Comparison of ENCODE assay signal across 24 mouse cellular contexts in genomic region chr14:55838312-55838711, GRCm38 (mm10). TPM values are rescaled to one million over a fixed set of nuclear protein-coding genes. Genes with fewer than 3 reads are reported as not detected.
A peak's percentile ranks its signal among the peaks of the same experiment; 100 is the strongest.
DNase-seq lines count a peak whose midpoint lies in the region; ATAC-seq and TF ChIP-seq lines count a peak whose summit lies in the region.
"Had no signal": no experiment of that assay in that cellular context is flagged by ENCODE, and none has a peak within 500 bp of the region (broad histone marks: within the 10 kb centered on the region; RNA-seq: fewer than 3 reads in every experiment).

No protein-coding gene starts in this region.

- H3K4me3 ChIP-seq in liver, adult 2 months (ENCODE audit: insufficient read depth, low read depth, low read length), result no peak overlapping the region
- H3K4me3 ChIP-seq in liver, embryonic 15.5 days (replicated peaks), result no peak overlapping the region
- H3K4me3 ChIP-seq in liver, embryonic 12.5 days, result no peak overlapping the region
- H3K4me3 ChIP-seq in liver, embryonic 16.5 days (ENCODE audit: low read depth, low read length), result no peak overlapping the region
- H3K4me3 ChIP-seq in liver, embryonic 11.5 days (ENCODE audit: low read depth, low read length), result no peak overlapping the region
- no peak overlapping the region for H3K4me3 ChIP-seq in liver, postnatal 0 days (ENCODE audit: low read depth, low read length)

- TF ChIP-seq CTCF in liver, adult 2 months (IDR thresholded peaks at IDR 0.05; ENCODE audit: low read depth, low read length), result no peak
- TF ChIP-seq CTCF in liver, postnatal 0 days (IDR thresholded peaks at IDR 0.05; ENCODE audit: low read depth), result no peak

- 0 out of 2 replicates have a peak, but pooled peaks have one; percentile 28 for ATAC-seq in liver, embryonic 15.5 days (ENCODE audit: insufficient read depth)
- no peak for ATAC-seq in liver, embryonic 12.5 days
- ATAC-seq in liver, embryonic 16.5 days (ENCODE audit: low read depth), result 0 out of 2 replicates have a peak, but pooled peaks have one; percentile 50
- ATAC-seq in liver, embryonic 11.5 days (replicated peaks; ENCODE audit: low FRiP score), result no peak
- peak; percentile 91 for ATAC-seq in liver, postnatal 0 days
- ATAC-seq: activated CD4-positive, CD25-positive, alpha-beta regulatory T cell, adult 4 months; CD4-positive, CD25-positive, alpha-beta regulatory T cell, adult 4 months; Patski had no signal

- WGBS in liver, adult 2 months, result 35% methylated on average over 5 of the region's 5 CpGs
- 62% methylated on average over 5 of the region's 5 CpGs for WGBS in liver, embryonic 15.5 days (ENCODE audit: insufficient replicate concordance)
- WGBS in liver, embryonic 12.5 days (ENCODE audit: insufficient replicate concordance), result 67% methylated on average over 5 of the region's 5 CpGs
- WGBS in liver, embryonic 16.5 days (ENCODE audit: insufficient replicate concordance), result 66% methylated on average over 5 of the region's 5 CpGs
- 80% methylated on average over 5 of the region's 5 CpGs for WGBS in liver, embryonic 11.5 days
- 66% methylated on average over 5 of the region's 5 CpGs for WGBS in liver, postnatal 0 days (ENCODE audit: insufficient replicate concordance)

- no peak overlapping the region for H3K27ac ChIP-seq in liver, adult 2 months (replicated peaks; ENCODE audit: insufficient read depth, low read depth, low read length)
- no peak overlapping the region for H3K27ac ChIP-seq in liver, embryonic 15.5 days (replicated peaks)
- H3K27ac ChIP-seq in liver, embryonic 12.5 days, result no peak overlapping the region
- H3K27ac ChIP-seq in liver, embryonic 16.5 days (ENCODE audit: low read length), result no peak overlapping the region
- no peak overlapping the region for H3K27ac ChIP-seq in liver, embryonic 11.5 days (ENCODE audit: low read depth, low read length)
- H3K27ac ChIP-seq in liver, postnatal 0 days (ENCODE audit: low read depth), result no peak overlapping the region

- H3K9me3 ChIP-seq in liver, embryonic 15.5 days (replicated peaks), result no peaks in the 10 kb centered on the region
- H3K9me3 ChIP-seq in liver, embryonic 12.5 days (replicated peaks), result no peaks in the 10 kb centered on the region
- no peaks in the 10 kb centered on the region for H3K9me3 ChIP-seq in liver, embryonic 16.5 days (replicated peaks; ENCODE audit: control insufficient read depth, low read length)
- H3K9me3 ChIP-seq in liver, embryonic 11.5 days (ENCODE audit: control insufficient read depth, low read length), result no peaks in the 10 kb centered on the region
- H3K9me3 ChIP-seq in liver, postnatal 0 days (ENCODE audit: low read length), result no peaks in the 10 kb centered on the region
- H3K9me3 ChIP-seq: G1E had no signal

- no peaks in the 10 kb centered on the region for H3K27me3 ChIP-seq in liver, adult 2 months (ENCODE audit: control insufficient read depth, insufficient read depth, low read length)
- no peaks in the 10 kb centered on the region for H3K27me3 ChIP-seq in liver, embryonic 15.5 days
- peaks cover 7% of the 10 kb centered on the region; the same call in 1 of the 2 replicates for H3K27me3 ChIP-seq in liver, embryonic 12.5 days (replicated peaks)
- no peaks in the 10 kb centered on the region for H3K27me3 ChIP-seq in liver, embryonic 16.5 days (ENCODE audit: control insufficient read depth, insufficient read depth, low read depth, low read length)
- no peaks in the 10 kb centered on the region for H3K27me3 ChIP-seq in liver, embryonic 11.5 days (replicated peaks; ENCODE audit: control insufficient read depth, insufficient read depth, low read length)
- H3K27me3 ChIP-seq in liver, postnatal 0 days (ENCODE audit: insufficient read depth, low read length), result no peaks in the 10 kb centered on the region
- H3K27me3 ChIP-seq: CH12.LX had no signal

- H3K4me1 ChIP-seq in liver, adult 2 months (ENCODE audit: control insufficient read depth, insufficient read depth, low read length), result no peaks in the 10 kb centered on the region
- H3K4me1 ChIP-seq in liver, embryonic 15.5 days (replicated peaks), result no peaks in the 10 kb centered on the region; the same call in 1 of the 2 replicates
- H3K4me1 ChIP-seq in liver, embryonic 12.5 days, result no peaks in the 10 kb centered on the region
- H3K4me1 ChIP-seq in liver, embryonic 16.5 days (ENCODE audit: control insufficient read depth, low read depth, low read length), result no peaks in the 10 kb centered on the region
- H3K4me1 ChIP-seq in liver, embryonic 11.5 days (replicated peaks; ENCODE audit: control insufficient read depth, insufficient read depth, low read length), result 0 out of 2 replicates have a peak, but pooled peaks cover 4% of the 10 kb centered on the region
- H3K4me1 ChIP-seq in liver, postnatal 0 days (ENCODE audit: insufficient read depth), result no peaks in the 10 kb centered on the region

- no peaks in the 10 kb centered on the region for H3K79me2 ChIP-seq in liver, adult 2 months (ENCODE audit: control insufficient read depth, insufficient read depth, low read length)

- no peak for TF ChIP-seq EP300 in liver, postnatal 0 days (IDR thresholded peaks at IDR 0.05; ENCODE audit: low read depth)

- peak; percentile 47 for DNase-seq in liver, adult 2 months (ENCODE audit: extremely low read depth, low read depth, low spot score)
- DNase-seq in liver, result no peak
- DNase-seq in liver, embryonic 11.5 days (ENCODE audit: low spot score), result no peak
- no peak for DNase-seq in liver, postnatal 0 days
- no peak for DNase-seq in thymus, postnatal 14 days
- DNase-seq: adrenal gland, adult 2 months; adrenal gland, adult 8-10 months; adrenal gland, postnatal 10 days; adrenal gland, postnatal 14 days; adrenal gland, postnatal 25 days; adrenal gland, postnatal 36 days; B cell, adult 2 months; cerebellum, adult 11 months; cerebellum, adult 11-12 months had no signal

- no peak overlapping the region for H3K9ac ChIP-seq in liver, adult 2 months (ENCODE audit: low read depth, low read length)
- no peak overlapping the region for H3K9ac ChIP-seq in liver, embryonic 15.5 days
- no peak overlapping the region for H3K9ac ChIP-seq in liver, embryonic 12.5 days
- no peak overlapping the region for H3K9ac ChIP-seq in liver, embryonic 16.5 days (ENCODE audit: low read depth, low read length)
- H3K9ac ChIP-seq in liver, embryonic 11.5 days (ENCODE audit: low read depth, low read length), result no peak overlapping the region
- H3K9ac ChIP-seq in liver, postnatal 0 days (replicated peaks), result no peak overlapping the region

- H3K4me2 ChIP-seq in liver, embryonic 15.5 days, result no peak overlapping the region
- no peak overlapping the region for H3K4me2 ChIP-seq in liver, embryonic 12.5 days
- no peak overlapping the region for H3K4me2 ChIP-seq in liver, embryonic 16.5 days (ENCODE audit: low read depth, low read length)
- no peak overlapping the region for H3K4me2 ChIP-seq in liver, embryonic 11.5 days
- no peak overlapping the region for H3K4me2 ChIP-seq in liver, postnatal 0 days (ENCODE audit: low read depth, low read length)

- no peak for TF ChIP-seq POLR2A in liver, adult 2 months (IDR thresholded peaks at IDR 0.05; ENCODE audit: extremely low read depth, insufficient read depth, low read length)

- H3K36me3 ChIP-seq in liver, adult 2 months (ENCODE audit: control insufficient read depth, insufficient read depth, low read length), result no peaks in the 10 kb centered on the region
- H3K36me3 ChIP-seq in liver, embryonic 15.5 days (replicated peaks), result no peaks in the 10 kb centered on the region
- H3K36me3 ChIP-seq in liver, embryonic 12.5 days, result no peaks in the 10 kb centered on the region
- H3K36me3 ChIP-seq in liver, embryonic 16.5 days (ENCODE audit: control insufficient read depth, insufficient read depth), result no peaks in the 10 kb centered on the region
- H3K36me3 ChIP-seq in liver, embryonic 11.5 days (ENCODE audit: control insufficient read depth, insufficient read depth, low read length), result no peaks in the 10 kb centered on the region
- H3K36me3 ChIP-seq in liver, postnatal 0 days (replicated peaks; ENCODE audit: insufficient read depth, low read length), result no peaks in the 10 kb centered on the region
- H3K36me3 ChIP-seq: G1E had no signal

RNA-seq across cellular contexts. Expression of gene Nfatc4, which starts 15.4 kb away (rescaled TPM):
- 0.18 and 0.60 TPM in 2 replicates for total RNA-seq in liver, adult 2 months (2014; rRNA removed)
- 0.30 and 0.43 TPM in 2 replicates for polyA plus RNA-seq in liver, adult 2 months (2012; rRNA removed)
- 0.67 and 0.86 TPM in 2 replicates for polyA plus RNA-seq in liver, embryonic 15.5 days (2015; fragmentation: Nextera tagmentation; extraction: Ambion mirVana)
- polyA plus RNA-seq in liver, embryonic 12.5 days (2016; fragmentation: Nextera tagmentation; extraction: Ambion mirVana), result 3.3 and 5.3 TPM in 2 replicates
- polyA plus RNA-seq in liver, embryonic 16.5 days (2015; fragmentation: Nextera tagmentation; extraction: Ambion mirVana), result 0.71 TPM in 2 replicates
- polyA plus RNA-seq in liver, embryonic 11.5 days (2014; fragmentation: Nextera tagmentation; extraction: Ambion mirVana), result 15.1 and 15.3 TPM in 2 replicates
- 0.41 and 0.63 TPM in 2 replicates for polyA plus RNA-seq in liver, postnatal 0 days (2015; fragmentation: Nextera tagmentation; extraction: Ambion mirVana)
- total RNA-seq: CH12.LX had no signal
- polyA plus RNA-seq: activated CD4-positive, CD25-positive, alpha-beta regulatory T cell, adult 4 months; CD4-positive, CD25-positive, alpha-beta regulatory T cell, adult 4 months; G1E had no signal

RNA-seq across cellular contexts. Expression of gene Nynrin, which starts 15.5 kb away (rescaled TPM):
- total RNA-seq in liver, adult 2 months (2014; rRNA removed), result 0.65 and 0.81 TPM in 2 replicates
- polyA plus RNA-seq in liver, adult 2 months (2012; rRNA removed), result 0.66 and 0.71 TPM in 2 replicates
- polyA plus RNA-seq in liver, embryonic 15.5 days (2015; fragmentation: Nextera tagmentation; extraction: Ambion mirVana), result 2.0 and 2.1 TPM in 2 replicates
- 7.0 and 8.2 TPM in 2 replicates for polyA plus RNA-seq in liver, embryonic 12.5 days (2016; fragmentation: Nextera tagmentation; extraction: Ambion mirVana)
- 2.7 and 2.9 TPM in 2 replicates for polyA plus RNA-seq in liver, embryonic 16.5 days (2015; fragmentation: Nextera tagmentation; extraction: Ambion mirVana)
- polyA plus RNA-seq in liver, embryonic 11.5 days (2014; fragmentation: Nextera tagmentation; extraction: Ambion mirVana), result 12.0 and 12.2 TPM in 2 replicates
- polyA plus RNA-seq in liver, postnatal 0 days (2015; fragmentation: Nextera tagmentation; extraction: Ambion mirVana), result 0.63 and 0.70 TPM in 2 replicates
- total RNA-seq: MEL had no signal
- polyA plus RNA-seq: Patski had no signal

RNA-seq across cellular contexts. Expression of gene Cbln3, which starts 45.9 kb away (rescaled TPM):
- 0.18 and 0.34 TPM in 2 replicates for total RNA-seq in liver, adult 2 months (2014; rRNA removed)
- polyA plus RNA-seq in liver, adult 2 months (2012; rRNA removed), result 0.49 and 0.64 TPM in 2 replicates
- polyA plus RNA-seq in liver, embryonic 15.5 days (2015; fragmentation: Nextera tagmentation; extraction: Ambion mirVana), result 0.20 and 0.31 TPM in 2 replicates
- polyA plus RNA-seq in liver, embryonic 12.5 days (2016; fragmentation: Nextera tagmentation; extraction: Ambion mirVana), result 0.25 TPM in 2 replicates
- polyA plus RNA-seq in liver, embryonic 16.5 days (2015; fragmentation: Nextera tagmentation; extraction: Ambion mirVana), result 0.26 TPM in 2 replicates
- polyA plus RNA-seq in liver, embryonic 11.5 days (2014; fragmentation: Nextera tagmentation; extraction: Ambion mirVana), result 0.47 and 0.60 TPM in 2 replicates
- polyA plus RNA-seq in liver, postnatal 0 days (2015; fragmentation: Nextera tagmentation; extraction: Ambion mirVana), result 0.29 and 0.40 TPM in 2 replicates
- total RNA-seq: adrenal gland, adult 18-20 months; MEL had no signal
- polyA plus RNA-seq: CD4-positive, CD25-positive, alpha-beta regulatory T cell, adult 4 months had no signal

RNA-seq across cellular contexts. Expression of gene Khnyn, which starts 46.4 kb away (rescaled TPM):
- 29.8 and 32.5 TPM in 2 replicates for total RNA-seq in liver, adult 2 months (2014; rRNA removed)
- polyA plus RNA-seq in liver, adult 2 months (2012; rRNA removed), result 13.3 and 15.4 TPM in 2 replicates
- polyA plus RNA-seq in liver, embryonic 15.5 days (2015; fragmentation: Nextera tagmentation; extraction: Ambion mirVana), result 8.6 and 10.1 TPM in 2 replicates
- polyA plus RNA-seq in liver, embryonic 12.5 days (2016; fragmentation: Nextera tagmentation; extraction: Ambion mirVana), result 12.8 and 13.0 TPM in 2 replicates
- 10.9 and 12.8 TPM in 2 replicates for polyA plus RNA-seq in liver, embryonic 16.5 days (2015; fragmentation: Nextera tagmentation; extraction: Ambion mirVana)
- 12.6 and 14.6 TPM in 2 replicates for polyA plus RNA-seq in liver, embryonic 11.5 days (2014; fragmentation: Nextera tagmentation; extraction: Ambion mirVana)
- 4.6 and 5.2 TPM in 2 replicates for polyA plus RNA-seq in liver, postnatal 0 days (2015; fragmentation: Nextera tagmentation; extraction: Ambion mirVana)

RNA-seq across cellular contexts. Expression of gene Ripk3, which starts 49.6 kb away (rescaled TPM):
- total RNA-seq in liver, adult 2 months (2014; rRNA removed), result 0.94 and 1.8 TPM in 2 replicates
- polyA plus RNA-seq in liver, adult 2 months (2012; rRNA removed), result 1.4 and 4.0 TPM in 2 replicates
- polyA plus RNA-seq in liver, embryonic 15.5 days (2015; fragmentation: Nextera tagmentation; extraction: Ambion mirVana), result 16.9 and 19.7 TPM in 2 replicates
- 29.1 and 30.0 TPM in 2 replicates for polyA plus RNA-seq in liver, embryonic 12.5 days (2016; fragmentation: Nextera tagmentation; extraction: Ambion mirVana)
- polyA plus RNA-seq in liver, embryonic 16.5 days (2015; fragmentation: Nextera tagmentation; extraction: Ambion mirVana), result 15.4 and 16.4 TPM in 2 replicates
- polyA plus RNA-seq in liver, embryonic 11.5 days (2014; fragmentation: Nextera tagmentation; extraction: Ambion mirVana), result 51.6 and 52.1 TPM in 2 replicates
- polyA plus RNA-seq in liver, postnatal 0 days (2015; fragmentation: Nextera tagmentation; extraction: Ambion mirVana), result 9.6 and 10.3 TPM in 2 replicates

Comparison
In these comparisons a context has a peak if more than half of its experiments do, and no peak if none do; other contexts are left out.
1. ATAC-seq: peak in liver, embryonic 15.5 days (single experiment), liver, embryonic 16.5 days (single experiment) and liver, postnatal 0 days (single experiment); none in liver, embryonic 12.5 days (single experiment) and liver, embryonic 11.5 days (single experiment).